Mouse (Mus musculus) neural tube, embryonic 13.5 days (tissue): Measurements from ENCODE around the gene Celsr2. TPM values are rescaled to one million over a fixed set of nuclear protein-coding genes. Genes with fewer than 3 reads are reported as not detected.

Experiments
- ATAC-seq: fragments of 200-750 bp; cut with Nextera tagmentation; 2 replicates; pipeline ENCODE4 v1.8.0; 2017; ENCODE audit warnings: low read depth, mild to moderate bottlenecking, moderate TSS enrichment, moderate library complexity
- H3K27ac ChIP-seq: fragments of 300-500 bp; sonication (generic); replicated peaks from 2 replicates; pipeline ENCODE4 v1.5.1; 2015; ENCODE audit warnings: moderate library complexity, mild to moderate bottlenecking, inconsistent platforms
- H3K27me3 ChIP-seq: fragments of 300-500 bp; sonication (generic); 2 replicates; pipeline ENCODE4 v1.6.1; 2015; ENCODE audit warnings: mild to moderate bottlenecking, inconsistent platforms
- H3K36me3 ChIP-seq: fragments of 300-500 bp; sonication (generic); 2 replicates; pipeline ENCODE4 v1.6.1; 2015; ENCODE audit warnings: mild to moderate bottlenecking, inconsistent platforms
- H3K4me1 ChIP-seq: fragments of 300-500 bp; sonication (generic); replicated peaks from 2 replicates; pipeline ENCODE4 v1.6.1; 2015; ENCODE audit warnings: inconsistent platforms
- H3K4me2 ChIP-seq: fragments of 300-500 bp; sonication (generic); 2 replicates; pipeline ENCODE4 v1.6.1; 2015; ENCODE audit warnings: inconsistent platforms, mild to moderate bottlenecking, moderate library complexity
- H3K4me3 ChIP-seq: fragments of 300-500 bp; sonication (generic); 2 replicates; pipeline ENCODE4 v1.5.1; 2015; ENCODE audit warnings: mild to moderate bottlenecking, inconsistent platforms
- H3K9ac ChIP-seq: fragments of 300-500 bp; sonication (generic); 2 replicates; pipeline ENCODE4 v1.6.1; 2015; ENCODE audit warnings: moderate library complexity, mild to moderate bottlenecking, inconsistent platforms
- H3K9me3 ChIP-seq: fragments of 300-500 bp; sonication (generic); 2 replicates; pipeline ENCODE4 v1.6.1; 2016; ENCODE audit warnings: inconsistent platforms
- WGBS: fragments of 180-500 bp; shearing (Covaris S2); methylation state at CpG from one replicate; pipeline ENCODE4 v1.1.7; 2015; 5-methylcytosine and 5-hydroxymethylcytosine counted together
- polyA plus RNA-seq: library from polyadenylated mRNA; unstranded; fragments of >200 nt; fragmentation: Nextera tagmentation; extraction: Ambion mirVana; gene quantifications from 2 replicates; pipeline ENCODE4 v1.2.1, GENCODE M21; 2015

The Celsr2 gene
- polyA plus RNA-seq, 1 experiment from 2014 or later: 37.6 TPM

DNA sequence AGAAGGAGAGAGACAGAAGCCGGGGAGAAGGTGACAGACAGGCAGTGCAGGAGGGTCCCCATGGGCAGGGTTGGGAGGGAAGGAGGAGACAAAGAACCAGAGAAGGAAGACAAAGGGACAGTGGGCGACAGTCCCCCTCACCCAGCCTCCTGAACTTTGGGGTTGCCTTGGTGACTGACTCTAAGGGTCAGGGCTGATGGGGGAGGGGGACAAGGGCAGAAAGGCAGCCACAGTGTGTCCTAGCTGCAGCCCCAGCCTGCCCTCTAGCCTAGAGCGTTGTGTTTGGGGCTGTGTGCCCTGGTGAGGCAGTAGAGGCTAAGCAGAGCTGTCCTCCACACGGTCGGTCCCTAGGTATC lies 5.0 kb downstream of the Celsr2 start:
- 8% methylated on average over 5 of the region's 5 CpGs for WGBS

DNA sequence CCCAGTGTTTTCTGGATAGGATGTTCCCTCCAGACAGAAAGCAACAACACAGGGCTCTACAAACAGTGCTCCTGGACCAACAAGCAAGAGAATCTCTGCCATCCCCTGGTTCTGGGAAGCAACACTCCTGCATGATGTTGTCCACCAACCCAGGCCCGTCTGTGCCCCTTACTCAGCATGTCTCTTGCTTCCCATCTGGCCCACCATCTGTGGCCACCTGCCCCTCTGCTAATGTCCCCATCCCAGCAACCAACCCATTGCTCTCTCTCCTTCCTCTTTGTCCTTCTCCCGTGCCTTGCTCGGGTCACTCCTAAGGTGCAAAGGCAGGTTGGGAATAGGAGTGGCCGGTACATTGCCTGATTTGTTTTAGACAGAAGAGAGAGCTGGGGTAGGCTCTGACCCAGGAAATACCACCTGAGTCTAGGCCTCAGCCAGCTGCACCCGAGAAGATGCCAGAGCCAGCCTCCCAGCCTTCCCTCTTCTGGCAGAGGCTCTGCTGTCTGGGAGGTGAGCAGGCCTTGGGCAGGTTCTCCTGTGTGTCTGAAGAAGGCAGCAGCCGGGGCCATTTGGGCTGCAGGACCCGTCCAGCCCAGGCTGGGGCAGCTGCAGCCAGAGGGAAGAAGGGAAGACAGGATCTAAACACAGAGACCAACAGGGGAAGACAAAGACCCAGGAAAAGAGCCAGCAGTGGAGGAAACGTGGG lies 5.5 kb downstream of the Celsr2 start:
- peak overlapping the region; percentile 72 for H3K4me2 ChIP-seq
- H3K36me3 ChIP-seq: peaks cover 60% of the 10 kb centered on the region
- peaks cover 96% of the 10 kb centered on the region for H3K4me1 ChIP-seq
- no peaks in the 10 kb centered on the region for H3K9me3 ChIP-seq
- H3K9ac ChIP-seq: peak overlapping the region; percentile 86
- 10% methylated on average over 8 of the region's 8 CpGs for WGBS
- peak; percentile 0 for ATAC-seq
- H3K4me3 ChIP-seq: peak overlapping the region; percentile 46
- peak overlapping the region; percentile 96 for H3K27ac ChIP-seq
- H3K27me3 ChIP-seq: no peaks in the 10 kb centered on the region

More for the DNA sequence above, 5.0 kb downstream of the Celsr2 start:
- Histone ChIP-seq H3K27ac (peak overlapping the region; percentile 96), H3K4me3 (peak overlapping the region; percentile 46), H3K9me3 (no peaks in the 10 kb centered on the region), H3K9ac (peak overlapping the region; percentile 86), H3K36me3 (peaks cover 54% of the 10 kb centered on the region), H3K4me1 (peaks cover 96% of the 10 kb centered on the region), H3K4me2 (peak overlapping the region; percentile 72), H3K27me3 (no peaks in the 10 kb centered on the region)
- peak; percentile 20 for ATAC-seq

DNA sequence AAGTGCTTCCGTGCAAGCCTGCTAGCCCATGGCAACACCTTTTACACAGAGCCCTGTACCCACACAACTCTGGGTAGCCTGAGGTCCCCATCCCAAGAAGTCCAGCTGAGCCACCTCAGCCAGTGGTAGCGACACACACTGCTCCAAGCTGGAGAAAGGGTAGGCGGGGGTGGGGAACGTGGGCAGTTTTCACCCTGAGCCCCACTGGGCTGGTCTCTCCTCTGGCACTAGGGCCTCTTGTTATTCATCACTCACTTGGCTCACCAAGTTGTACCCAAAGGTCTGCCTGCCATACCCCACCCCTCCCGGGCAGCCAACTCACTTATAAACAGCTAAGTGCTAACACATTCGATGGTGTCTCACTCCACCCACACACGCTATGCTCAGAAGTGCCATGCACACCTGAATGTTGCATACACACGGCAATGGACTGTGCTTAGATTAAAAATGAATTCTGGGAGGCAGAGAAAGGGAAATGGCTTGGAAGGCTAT lies 6.8 kb downstream of the Celsr2 start:
- 85% methylated on average over 8 of the region's 8 CpGs for WGBS
- H3K4me2 ChIP-seq: peak overlapping the region; percentile 72
- no peaks in the 10 kb centered on the region for H3K9me3 ChIP-seq
- H3K27ac ChIP-seq: no peak overlapping the region; the same call in 1 of the 2 replicates
- H3K27me3 ChIP-seq: no peaks in the 10 kb centered on the region
- peaks cover 85% of the 10 kb centered on the region for H3K4me1 ChIP-seq
- H3K4me3 ChIP-seq: 0 out of 2 replicates have a peak overlapping the region, but pooled peaks have one; percentile 4
- no peak for ATAC-seq
- peak overlapping the region; percentile 41 for H3K9ac ChIP-seq
- H3K36me3 ChIP-seq: peaks cover 62% of the 10 kb centered on the region

DNA sequence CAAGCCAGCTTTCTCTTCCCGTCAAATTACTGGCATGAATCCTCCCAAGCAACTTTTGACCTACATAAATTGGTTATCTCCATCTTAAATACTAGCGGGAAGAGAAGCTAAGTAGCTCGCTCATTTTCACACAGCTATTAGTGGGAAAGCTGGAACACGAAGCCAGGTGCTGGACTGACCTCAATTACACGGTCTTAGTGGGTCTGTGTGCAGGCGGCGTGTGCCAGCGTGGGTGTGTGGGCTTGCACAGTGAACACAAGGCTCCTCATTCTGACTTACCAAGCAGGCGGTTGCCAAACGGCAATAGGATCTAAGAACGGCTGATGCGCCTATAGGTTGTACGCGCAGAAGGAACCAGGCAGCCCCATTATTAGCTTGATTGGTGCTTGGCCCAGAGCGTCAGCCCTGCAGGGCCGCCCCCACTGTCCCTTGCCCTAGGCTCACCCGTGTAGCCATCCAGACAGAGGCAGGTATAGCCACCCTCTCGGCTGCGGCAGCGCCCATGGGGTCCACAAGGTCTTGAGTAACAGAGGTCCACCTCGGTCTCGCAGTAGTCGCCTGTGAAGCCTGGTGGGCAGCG lies 9.0 kb downstream of the Celsr2 start:
- ATAC-seq: no peak
- Histone ChIP-seq H3K36me3 (peaks cover 64% of the 10 kb centered on the region), H3K4me2 (peak overlapping the region; percentile 20; the same call in 1 of the 2 replicates), H3K4me1 (peaks cover 84% of the 10 kb centered on the region), H3K27me3 (no peaks in the 10 kb centered on the region), H3K9ac (peak overlapping the region; percentile 41; the same call in 1 of the 2 replicates), H3K27ac (peak overlapping the region; percentile 74), H3K4me3 (no peak overlapping the region), H3K9me3 (no peaks in the 10 kb centered on the region)
- WGBS: 62% methylated on average over 24 of the region's 24 CpGs

DNA sequence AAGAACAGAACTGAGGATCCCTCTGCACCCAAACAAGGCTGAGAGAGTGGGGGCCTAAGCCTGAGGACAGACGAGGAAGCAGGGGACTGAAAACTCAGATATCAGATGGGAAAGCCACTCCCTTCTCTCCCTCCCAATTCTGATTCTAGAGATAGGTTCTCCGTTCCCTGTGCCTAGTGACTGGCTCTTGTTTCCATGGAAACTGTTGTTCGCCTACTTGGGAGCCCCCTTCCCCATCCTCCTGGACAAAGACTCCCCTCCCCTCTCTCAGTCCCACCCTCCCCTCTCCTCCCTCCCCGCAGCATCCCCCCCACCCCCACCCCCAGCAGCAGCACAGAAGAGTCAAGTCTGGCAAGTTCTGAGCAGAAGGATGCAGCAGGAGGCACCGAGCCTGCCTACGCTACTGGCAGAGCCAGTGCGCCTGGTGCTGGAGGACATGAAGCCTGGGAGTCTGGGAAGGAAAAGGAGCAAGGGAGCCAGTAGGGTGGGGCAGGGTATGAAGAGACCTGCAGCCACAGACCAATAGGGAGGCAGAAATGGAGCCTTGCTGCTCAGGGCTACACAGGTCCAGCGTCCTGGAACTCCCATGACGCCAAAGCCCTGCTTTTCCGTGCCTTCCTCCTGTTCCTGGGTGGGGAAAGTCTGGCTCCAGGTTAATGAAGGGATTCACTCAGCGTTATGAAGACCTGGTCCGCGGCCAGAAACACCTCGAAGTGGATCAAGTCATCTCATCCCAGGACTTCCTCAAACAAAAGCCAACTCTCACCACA lies 9.6 kb downstream of the Celsr2 start:
- peak overlapping the region; percentile 41; the same call in 1 of the 2 replicates for H3K9ac ChIP-seq
- H3K9me3 ChIP-seq: no peaks in the 10 kb centered on the region
- no peak overlapping the region for H3K4me3 ChIP-seq
- H3K27ac ChIP-seq: peak overlapping the region; percentile 74
- no peak for ATAC-seq
- H3K27me3 ChIP-seq: no peaks in the 10 kb centered on the region
- WGBS: 34% methylated on average over 14 of the region's 14 CpGs
- H3K4me1 ChIP-seq: peaks cover 77% of the 10 kb centered on the region
- H3K4me2 ChIP-seq: peak overlapping the region; percentile 20; the same call in 1 of the 2 replicates
- peaks cover 70% of the 10 kb centered on the region for H3K36me3 ChIP-seq

DNA sequence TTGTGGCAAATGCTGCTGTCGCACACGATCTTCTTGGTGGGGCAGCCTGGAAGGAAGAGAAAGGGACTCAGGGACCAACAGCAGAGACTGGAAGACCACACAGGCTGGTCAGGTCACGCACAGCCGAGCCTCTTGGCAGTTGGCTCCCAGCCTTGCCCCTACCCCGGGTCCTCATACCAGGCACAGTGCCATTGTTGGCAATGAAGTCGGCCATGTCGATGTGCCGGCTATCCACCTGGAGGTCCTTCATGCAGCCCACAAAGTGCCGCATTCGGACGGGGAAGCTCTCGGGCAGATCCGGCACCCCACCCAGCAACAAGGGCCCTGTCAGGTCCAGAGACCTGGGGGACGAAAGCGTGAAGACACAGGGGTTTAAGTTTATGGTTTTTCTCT lies 12.8 kb downstream of the Celsr2 start:
- H3K27ac ChIP-seq: peak overlapping the region; percentile 67
- 81% methylated on average over 15 of the region's 15 CpGs for WGBS
- peaks cover 96% of the 10 kb centered on the region for H3K36me3 ChIP-seq
- no peak overlapping the region for H3K4me3 ChIP-seq
- ATAC-seq: peak; percentile 5; the same call in 1 of the 2 replicates
- no peaks in the 10 kb centered on the region for H3K27me3 ChIP-seq
- H3K4me1 ChIP-seq: peaks cover 45% of the 10 kb centered on the region
- no peak overlapping the region for H3K4me2 ChIP-seq
- H3K9me3 ChIP-seq: no peaks in the 10 kb centered on the region
- H3K9ac ChIP-seq: no peak overlapping the region

DNA sequence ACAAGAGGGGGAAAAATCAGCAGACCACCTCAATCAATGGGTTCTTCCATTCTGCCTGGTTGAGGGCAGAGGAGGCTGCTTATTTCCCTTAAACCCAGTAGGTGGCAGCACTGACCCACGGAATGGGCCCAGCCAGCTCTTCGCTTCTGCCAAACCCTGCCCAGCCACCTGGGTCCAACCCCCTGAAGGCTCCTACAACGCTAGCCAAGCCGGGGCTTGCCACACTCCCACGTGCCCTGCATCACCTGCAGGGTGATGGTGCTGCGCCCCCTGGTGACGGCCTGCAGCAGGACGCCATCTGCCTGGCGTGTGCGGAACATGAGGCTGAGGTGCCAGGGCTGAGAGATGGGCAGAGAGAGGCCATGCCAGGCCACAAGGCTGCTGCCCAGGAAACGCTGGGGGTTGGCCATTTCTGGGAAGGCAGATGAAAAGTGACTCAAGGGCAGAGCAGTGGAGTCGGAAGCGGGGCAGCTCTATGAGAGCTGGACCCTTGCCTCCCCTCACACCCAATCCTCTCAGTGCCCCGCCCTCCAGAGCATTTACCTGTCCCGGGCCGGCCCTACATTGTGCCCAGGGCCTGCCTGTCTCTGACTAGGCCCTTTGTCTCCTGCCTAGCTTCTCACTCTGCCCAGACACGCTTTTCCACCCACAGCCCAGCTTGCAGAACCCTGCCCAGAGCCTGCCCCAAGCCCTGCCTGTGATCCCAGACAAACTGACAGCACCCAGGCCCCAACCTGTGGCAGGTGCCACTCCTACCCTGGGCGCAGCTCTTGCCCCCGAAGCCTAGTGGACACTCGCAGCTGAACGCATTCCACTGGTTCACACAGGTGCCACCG lies 13.4 kb downstream of the Celsr2 start:
- H3K27ac ChIP-seq: peak overlapping the region; percentile 67
- peak; percentile 88 for ATAC-seq
- peaks cover 39% of the 10 kb centered on the region for H3K4me1 ChIP-seq
- H3K36me3 ChIP-seq: peaks cover 97% of the 10 kb centered on the region
- H3K4me2 ChIP-seq: no peak overlapping the region
- H3K4me3 ChIP-seq: no peak overlapping the region
- no peaks in the 10 kb centered on the region for H3K27me3 ChIP-seq
- no peaks in the 10 kb centered on the region for H3K9me3 ChIP-seq
- no peak overlapping the region for H3K9ac ChIP-seq
- 35% methylated on average over 22 of the region's 22 CpGs for WGBS

DNA sequence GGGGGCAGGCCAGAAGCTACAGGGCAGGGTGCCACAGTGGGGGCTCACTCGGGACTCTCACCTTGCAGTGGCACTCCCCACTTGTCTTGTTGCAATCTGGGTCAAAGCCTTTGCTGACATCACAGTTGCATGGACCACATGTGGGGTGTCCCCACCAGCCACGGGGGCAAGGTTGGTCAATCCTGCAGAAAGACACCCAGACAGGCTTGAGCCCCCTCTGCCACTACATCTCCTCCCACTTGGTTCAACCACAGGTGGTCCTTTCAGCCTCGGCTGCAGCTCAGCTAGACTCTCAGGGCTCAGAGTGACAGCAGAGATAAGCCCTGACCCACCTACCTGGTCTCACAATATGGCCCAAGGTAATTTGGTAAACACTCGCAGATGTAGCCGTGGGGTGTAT lies 14.9 kb downstream of the Celsr2 start:
- WGBS: 93% methylated on average over 5 of the region's 5 CpGs
- no peak for ATAC-seq

DNA sequence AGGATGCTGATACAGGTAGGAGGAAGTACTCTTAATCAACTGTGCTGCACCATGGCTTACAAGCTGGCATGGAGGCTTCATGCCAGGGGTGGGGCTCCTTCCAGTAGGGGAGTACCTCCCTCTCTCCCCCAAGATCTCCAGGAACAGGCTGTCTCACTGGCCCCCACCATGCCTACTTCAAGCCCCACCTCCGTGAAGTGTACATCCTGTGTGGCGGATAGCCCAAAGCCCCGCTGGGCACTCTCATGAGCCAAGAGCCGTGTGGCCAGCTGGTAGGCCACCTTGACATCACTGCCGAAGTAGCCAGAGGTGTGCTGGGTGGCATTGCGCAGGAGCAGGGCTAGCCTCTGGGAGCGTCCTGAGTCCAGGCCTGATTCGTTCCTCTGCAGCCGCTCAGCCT lies 17.1 kb downstream of the Celsr2 start:
- Histone ChIP-seq H3K4me3 (no peak overlapping the region), H3K27me3 (no peaks in the 10 kb centered on the region), H3K4me1 (peaks cover 14% of the 10 kb centered on the region), H3K9ac (no peak overlapping the region), H3K36me3 (peaks cover 98% of the 10 kb centered on the region), H3K4me2 (no peak overlapping the region), H3K27ac (no peak overlapping the region), H3K9me3 (no peaks in the 10 kb centered on the region)
- WGBS: 97% methylated on average over 9 of the region's 9 CpGs
- ATAC-seq: no peak

More for the DNA sequence above, 14.9 kb downstream of the Celsr2 start:
- H3K4me1 ChIP-seq: peaks cover 25% of the 10 kb centered on the region
- H3K27ac ChIP-seq: no peak overlapping the region
- H3K4me3 ChIP-seq: no peak overlapping the region
- H3K36me3 ChIP-seq: peaks cover 98% of the 10 kb centered on the region
- no peaks in the 10 kb centered on the region for H3K27me3 ChIP-seq
- H3K9ac ChIP-seq: no peak overlapping the region
- H3K9me3 ChIP-seq: no peaks in the 10 kb centered on the region
- H3K4me2 ChIP-seq: no peak overlapping the region

DNA sequence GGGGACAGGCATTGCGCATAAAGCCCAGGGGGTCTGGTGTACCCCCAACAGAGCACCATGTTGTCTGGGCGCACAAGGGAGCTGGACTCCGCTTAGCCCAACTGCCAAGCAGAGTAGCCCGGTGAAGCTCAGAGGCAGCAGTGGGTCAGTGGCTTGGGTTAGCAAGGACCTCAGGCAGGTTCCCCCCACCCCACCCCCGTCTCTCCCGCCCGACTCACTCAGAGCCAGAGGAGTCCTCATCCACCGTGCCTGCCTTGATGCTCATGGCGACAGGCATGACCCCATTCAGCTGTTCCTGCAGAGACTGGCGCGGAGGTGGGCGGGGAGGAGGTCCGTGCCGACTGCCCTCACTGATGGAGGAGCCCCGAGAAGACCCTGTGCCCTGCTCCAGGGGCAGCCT lies 22.6 kb downstream of the Celsr2 start:
- no peak overlapping the region for H3K4me2 ChIP-seq
- peaks cover 11% of the 10 kb centered on the region; the same call in 1 of the 2 replicates for H3K4me1 ChIP-seq
- ATAC-seq: no peak
- H3K4me3 ChIP-seq: no peak overlapping the region
- peak overlapping the region; percentile 9; the same call in 1 of the 2 replicates for H3K27ac ChIP-seq
- H3K9ac ChIP-seq: 0 out of 2 replicates have a peak overlapping the region, but pooled peaks have one; percentile 17
- no peaks in the 10 kb centered on the region for H3K9me3 ChIP-seq
- 47% methylated on average over 15 of the region's 15 CpGs for WGBS
- peaks cover 68% of the 10 kb centered on the region for H3K36me3 ChIP-seq
- no peaks in the 10 kb centered on the region for H3K27me3 ChIP-seq

DNA sequence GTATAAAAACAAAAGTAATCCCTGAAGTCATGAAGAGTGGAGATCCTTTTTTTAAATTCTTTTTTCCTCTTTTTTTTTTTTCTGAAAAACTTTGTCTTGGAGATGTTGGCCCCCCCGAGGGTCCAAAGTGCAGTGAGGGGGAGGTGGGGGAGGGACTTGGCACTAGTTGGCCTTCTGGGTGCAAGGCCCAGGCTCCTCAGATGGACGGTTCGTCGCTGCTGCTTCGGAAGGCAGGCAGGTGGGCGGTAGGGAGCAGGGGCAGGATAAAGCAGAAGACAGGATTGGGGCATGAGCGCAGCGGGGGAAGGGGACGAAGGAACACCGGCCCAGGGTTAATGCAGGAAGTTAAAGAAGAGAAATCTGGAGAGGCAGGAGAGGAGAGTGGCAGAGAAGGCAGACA lies 23.1 kb downstream of the Celsr2 start:
- no peak for ATAC-seq
- 19% methylated on average over 10 of the region's 10 CpGs for WGBS
- no peaks in the 10 kb centered on the region for H3K9me3 ChIP-seq
- H3K27ac ChIP-seq: peak overlapping the region; percentile 9; the same call in 1 of the 2 replicates
- no peak overlapping the region for H3K4me3 ChIP-seq
- H3K4me1 ChIP-seq: peaks cover 11% of the 10 kb centered on the region; the same call in 1 of the 2 replicates
- H3K9ac ChIP-seq: no peak overlapping the region
- H3K4me2 ChIP-seq: no peak overlapping the region
- peaks cover 63% of the 10 kb centered on the region for H3K36me3 ChIP-seq
- no peaks in the 10 kb centered on the region for H3K27me3 ChIP-seq
